Mouse (Mus musculus): ENCODE measurements around the gene Cox19.
"Not testable (repeated sequence)": the region's sequence is repeated elsewhere in the genome, so short reads cannot be mapped to it uniquely, and the experiment has no call there.

Cox19 gene

DNA sequence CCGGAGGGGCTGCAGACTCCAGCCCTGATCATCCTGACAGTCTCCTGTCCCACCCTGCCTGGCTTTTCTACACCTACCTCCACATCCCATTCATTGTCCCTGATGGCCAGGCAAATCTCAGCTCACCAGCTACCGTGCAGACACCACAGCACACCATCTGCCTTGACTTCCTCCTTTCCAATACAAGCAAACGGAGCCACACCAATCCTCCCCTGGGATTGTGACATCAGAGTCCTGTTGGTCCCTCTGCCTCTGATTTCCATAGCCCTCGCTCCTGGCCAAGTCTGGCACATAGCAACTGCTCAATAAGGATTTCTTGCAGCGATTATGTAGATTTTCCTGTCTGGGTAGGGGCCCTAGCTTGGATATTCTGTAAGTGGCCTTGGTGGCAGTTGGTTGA, at the start of gene Cox19:
Gene Cox19, minus strand, starts transcription at position 285 of the 400 bp plus-strand sequence.
- DNase-seq: no peak

DNA sequence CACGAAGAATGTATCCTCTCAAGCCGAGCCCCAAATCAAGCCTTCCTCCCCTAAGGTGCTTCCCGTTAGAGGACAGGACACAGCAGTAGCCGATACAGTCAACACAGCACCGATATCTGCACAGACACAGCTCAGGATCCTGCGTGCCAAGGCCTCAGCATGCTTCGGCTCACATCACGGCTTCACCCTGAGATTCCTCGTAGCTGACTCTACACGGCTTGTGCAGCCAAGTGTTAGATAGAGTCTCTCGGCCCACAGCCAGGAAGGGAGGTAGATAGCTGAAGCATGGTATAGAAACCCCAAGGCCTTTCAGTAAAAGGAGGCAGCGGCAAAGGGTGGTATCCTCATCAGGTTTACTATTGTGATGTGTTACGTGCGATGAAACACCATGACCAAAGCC, 48.8 kb upstream of the Cox19 start:
- no peak for DNase-seq

DNA sequence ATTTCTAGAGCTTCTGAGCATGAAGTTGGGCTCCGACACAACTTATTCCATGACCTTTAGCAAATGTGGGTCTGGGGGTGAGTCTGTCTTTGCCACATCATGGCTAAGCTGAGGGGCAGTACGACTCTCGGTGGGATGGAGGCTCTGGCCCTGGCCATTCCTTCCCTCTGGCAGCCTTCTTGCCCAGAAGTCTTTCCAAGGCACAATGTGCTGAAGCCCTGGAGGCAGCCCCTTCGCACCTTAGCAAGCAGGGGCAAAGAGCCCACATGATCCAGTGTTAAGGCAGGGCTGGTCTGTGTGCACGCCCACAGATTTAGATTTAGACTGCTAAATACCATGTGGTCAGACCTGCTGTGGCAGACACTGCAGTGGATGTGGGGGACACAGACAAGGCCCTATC, 47.6 kb upstream of the Cox19 start:
- DNase-seq: no peak

GRCm38 (mm10) chr5:139397959-139398753, 46.9 kb upstream of the Cox19 start:
- DNase-seq: peak; percentile 94

DNA sequence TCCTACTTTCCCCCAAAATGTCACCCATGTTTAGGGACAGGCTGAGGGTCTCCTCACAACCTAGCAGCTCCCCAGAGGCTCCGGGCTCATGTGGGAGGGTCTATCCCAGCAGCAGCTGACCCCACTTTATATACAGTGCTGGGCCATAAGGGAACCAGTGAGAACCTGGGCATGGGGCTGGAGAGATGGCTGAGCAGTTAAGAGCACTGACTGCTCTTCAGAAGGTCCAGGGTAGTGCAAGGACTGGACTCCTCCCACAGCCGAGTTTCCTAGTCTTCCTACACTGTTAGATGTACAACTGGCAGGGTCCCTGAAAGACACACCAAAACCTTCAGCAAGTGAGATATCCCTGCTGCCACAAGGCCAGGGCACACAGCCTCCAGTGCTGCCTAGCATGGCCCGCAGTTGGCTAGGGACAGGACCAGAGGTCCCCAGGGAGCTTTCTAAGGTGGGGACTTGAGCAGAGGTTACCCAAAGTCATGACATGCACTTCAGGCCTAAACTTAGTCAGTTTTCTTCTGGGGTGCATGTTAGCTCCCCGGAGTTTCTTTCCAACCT, 46.2 kb upstream of the Cox19 start:
- no peak for DNase-seq

DNA sequence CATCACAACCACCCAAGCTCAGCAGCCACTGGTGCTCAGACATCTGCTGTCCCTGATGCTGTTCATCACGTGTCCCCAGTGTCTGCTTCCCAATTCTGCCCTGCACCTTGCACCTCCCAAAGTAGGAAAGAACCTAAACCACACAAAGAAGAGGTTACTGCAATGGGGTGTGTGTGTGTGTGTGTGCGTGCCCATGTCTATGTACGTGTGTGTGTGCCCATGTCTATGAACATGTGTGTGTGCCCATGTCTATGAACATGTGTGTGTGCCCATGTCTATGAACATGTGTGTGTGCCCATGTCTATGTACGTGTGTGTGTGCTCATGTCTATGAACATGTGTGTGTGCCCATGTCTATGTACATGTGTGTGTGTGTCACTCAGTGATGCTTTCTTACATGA, 44.3 kb upstream of the Cox19 start:
- no peak for DNase-seq

- DNase-seq: no peak
Measured at GRCm38 (mm10) chr5:139394399-139394798, 43.2 kb upstream of the Cox19 start.

DNA sequence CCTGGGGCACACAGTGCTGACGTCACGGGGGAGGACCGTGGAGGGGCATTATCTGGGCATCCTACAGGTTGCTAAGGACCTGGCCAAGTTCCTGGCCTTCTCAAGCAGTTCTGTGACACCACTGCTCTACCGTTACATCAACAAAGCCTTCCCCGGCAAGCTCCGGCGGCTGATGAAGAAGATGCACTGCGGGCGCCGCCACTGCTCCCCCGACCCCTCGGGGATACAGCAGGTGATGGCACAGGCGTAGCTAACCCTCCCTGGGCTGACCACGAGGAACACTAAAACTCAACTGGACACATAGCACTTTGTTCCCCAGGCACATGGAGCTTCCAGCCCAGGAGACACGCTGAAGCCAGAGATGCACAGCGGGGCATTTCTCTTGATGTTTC, 42.0 kb upstream of the Cox19 start:
- no peak for DNase-seq

DNA sequence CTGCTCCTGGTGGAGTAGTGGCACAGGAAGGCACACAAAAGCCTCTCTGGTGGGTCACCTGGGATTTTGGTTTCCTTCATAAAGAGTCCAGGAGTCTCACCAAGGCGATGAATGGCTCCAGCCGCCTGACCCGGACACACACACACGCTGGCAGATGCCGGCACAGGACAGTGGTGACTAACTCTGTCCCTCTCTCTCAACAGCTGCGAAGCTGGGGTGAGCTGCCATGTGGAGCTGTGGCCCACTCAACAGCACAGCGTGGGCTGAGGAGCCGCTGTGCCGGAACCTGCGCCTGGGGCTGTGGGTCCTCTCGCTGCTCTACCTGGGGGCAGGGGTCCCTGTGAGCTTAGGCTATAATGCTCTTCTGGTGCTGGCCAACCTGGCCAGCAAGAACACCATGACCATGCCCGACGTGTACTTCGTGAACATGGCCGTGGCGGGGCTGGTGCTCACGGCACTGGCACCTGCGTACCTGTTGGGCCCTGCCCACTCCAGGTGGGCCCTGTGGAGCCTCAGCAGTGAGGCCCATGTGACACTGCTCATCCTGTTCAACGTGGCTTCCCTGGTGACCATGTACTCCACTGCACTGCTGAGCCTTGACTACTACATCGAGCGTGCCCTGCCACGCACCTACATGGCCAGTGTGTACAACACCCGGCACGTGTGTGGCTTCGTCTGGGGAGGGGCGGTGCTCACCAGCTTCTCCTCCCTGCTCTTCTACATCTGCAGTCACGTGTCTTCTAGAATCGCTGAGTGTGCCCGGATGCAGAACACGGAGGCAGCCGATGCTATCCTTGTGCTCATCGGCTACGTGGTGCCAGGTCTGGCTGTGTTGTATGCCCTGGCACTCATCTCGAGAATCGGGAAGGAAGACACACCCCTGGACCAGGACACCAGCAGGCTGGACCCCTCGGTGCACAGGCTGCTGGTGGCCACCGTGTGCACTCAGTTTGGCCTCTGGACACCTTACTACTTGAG, 41.3 kb upstream of the Cox19 start:
- DNase-seq: no peak

GRCm38 (mm10) chr5:139391309-139391990, 40.2 kb upstream of the Cox19 start:
- peak; percentile 47 for DNase-seq

- not testable (repeated sequence) for DNase-seq
Measured at GRCm38 (mm10) chr5:139390324-139391119, 39.3 kb upstream of the Cox19 start.

DNA sequence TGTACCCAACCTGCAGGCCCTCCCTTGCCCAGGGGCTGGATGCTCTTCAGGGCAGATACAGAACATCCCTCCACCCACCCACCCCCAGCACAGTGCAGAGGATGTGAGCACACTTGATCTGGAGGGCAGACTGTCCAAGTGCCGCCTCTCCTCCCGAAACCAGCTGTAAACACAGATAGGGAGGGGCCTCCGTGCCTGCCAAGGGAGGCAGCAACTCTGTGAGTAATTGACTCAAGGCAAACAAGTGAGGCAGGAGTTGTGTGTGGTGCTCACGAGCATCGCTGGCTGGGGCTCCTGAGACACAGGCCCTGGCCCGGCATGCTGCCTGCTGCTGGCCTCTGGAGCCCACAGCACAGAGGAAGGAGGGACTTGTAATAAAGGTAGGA, 38.5 kb upstream of the Cox19 start:
- peak; percentile 64 for DNase-seq

DNA sequence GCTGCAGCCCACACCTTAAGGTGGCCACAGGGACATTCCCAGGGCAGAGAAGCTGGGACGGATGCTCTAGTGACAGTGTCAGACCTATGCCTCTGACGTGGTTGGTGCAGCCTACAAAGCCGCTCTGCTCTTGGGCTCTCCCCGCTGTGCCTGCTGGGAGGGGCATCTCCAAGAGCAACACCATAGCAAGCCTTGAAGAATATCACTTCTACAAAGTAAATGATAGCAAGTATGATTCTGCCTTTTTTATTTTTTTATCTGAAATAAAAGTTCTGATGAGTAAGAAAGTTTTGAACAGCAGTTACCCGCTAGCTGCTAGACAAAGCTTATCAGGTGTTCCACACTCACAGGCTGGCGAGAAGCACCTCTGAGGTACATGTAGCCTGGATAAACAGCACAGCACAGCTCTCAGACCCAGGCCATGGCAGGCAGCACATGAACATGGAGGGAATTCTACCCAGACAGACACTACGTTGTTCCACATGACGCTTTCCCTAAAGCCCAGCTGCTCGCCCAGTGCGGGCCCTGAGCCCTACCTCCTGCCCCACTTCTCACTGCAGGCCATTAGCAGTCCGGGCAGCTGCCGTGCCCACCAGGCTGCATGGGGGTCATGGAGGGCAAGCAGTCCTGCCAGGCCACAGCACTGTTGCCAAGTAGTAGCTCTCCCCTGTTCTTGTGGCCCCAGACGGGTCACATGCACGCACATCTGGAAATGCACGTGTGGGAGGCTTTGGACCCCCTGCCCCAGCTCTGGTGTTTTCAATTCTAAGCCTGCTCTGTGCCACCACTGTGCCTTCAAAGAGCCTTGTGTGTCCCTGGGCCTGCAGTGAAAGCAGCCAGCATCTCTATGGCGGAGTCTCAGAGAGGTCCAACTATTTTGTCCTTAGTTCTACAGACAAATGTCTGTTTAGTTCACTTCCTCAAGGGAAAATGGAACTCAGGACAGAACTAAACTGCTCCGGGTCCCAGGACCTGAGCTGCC, 37.8 kb upstream of the Cox19 start:
- peak; percentile 8 for DNase-seq

- peak; percentile 59 for DNase-seq
Measured at GRCm38 (mm10) chr5:139388195-139388570, 37.0 kb upstream of the Cox19 start.

DNA sequence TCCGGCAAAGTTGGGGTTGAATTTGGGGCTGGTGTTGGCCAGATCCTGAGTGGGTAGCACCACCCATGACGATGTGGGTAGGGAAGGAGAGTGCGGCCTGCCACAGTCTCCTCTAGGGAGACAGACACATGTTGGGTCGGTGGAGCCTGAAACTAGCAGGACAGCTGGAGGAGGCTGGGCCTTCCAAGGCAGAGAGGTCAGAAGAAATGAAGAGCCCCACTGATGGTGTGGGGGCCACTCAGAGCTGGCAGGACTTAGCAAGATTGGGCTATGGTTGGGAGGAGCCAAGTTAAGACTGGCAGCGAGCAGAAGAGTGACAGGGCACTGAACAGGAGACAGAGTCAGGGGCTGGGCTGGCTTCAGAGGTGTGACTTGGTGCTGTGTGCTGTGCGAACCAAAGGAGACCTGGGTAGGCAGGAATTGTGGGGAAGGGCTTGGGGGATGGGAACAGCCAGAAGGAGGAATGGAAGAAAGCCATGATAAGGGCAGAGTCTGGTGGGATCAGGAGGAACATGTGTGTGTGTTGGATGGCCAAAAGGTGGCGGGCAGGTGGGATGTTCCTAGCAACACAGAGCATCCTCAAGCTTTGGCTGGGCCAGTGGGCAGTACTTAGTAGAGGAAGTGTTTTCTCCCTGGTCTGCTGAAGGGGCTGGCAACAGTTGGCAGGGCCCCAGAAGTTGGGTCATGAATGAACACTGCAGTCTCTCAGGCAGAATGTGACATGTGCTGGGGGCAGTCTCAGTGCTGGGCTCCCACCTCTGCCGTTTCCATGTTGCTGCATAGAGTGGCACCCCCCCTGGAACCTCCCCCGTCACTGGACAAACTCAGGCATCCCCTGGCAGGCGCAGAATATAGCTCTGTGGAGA, 36.3 kb upstream of the Cox19 start:
- peak; percentile 52 for DNase-seq

DNA sequence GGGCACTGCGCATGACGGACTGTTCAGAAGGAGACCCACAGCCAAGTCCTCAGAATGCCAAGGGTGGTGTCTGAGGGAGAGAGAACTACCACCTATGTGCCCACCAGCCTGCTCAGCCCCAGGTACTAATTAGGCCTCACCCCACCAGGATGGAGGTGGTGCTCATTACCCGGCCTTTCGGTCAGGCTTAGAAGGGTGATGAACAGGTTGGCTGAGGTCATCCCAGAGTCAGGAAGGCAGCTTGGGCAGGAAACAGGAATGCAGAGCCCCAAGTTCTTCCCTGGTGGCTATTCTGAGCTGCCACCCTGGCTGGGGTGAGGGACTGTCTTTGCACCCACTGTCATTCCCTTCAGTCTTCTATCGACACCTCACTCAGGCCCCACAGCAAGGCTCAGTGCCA, 34.8 kb upstream of the Cox19 start:
- no peak for DNase-seq

DNA sequence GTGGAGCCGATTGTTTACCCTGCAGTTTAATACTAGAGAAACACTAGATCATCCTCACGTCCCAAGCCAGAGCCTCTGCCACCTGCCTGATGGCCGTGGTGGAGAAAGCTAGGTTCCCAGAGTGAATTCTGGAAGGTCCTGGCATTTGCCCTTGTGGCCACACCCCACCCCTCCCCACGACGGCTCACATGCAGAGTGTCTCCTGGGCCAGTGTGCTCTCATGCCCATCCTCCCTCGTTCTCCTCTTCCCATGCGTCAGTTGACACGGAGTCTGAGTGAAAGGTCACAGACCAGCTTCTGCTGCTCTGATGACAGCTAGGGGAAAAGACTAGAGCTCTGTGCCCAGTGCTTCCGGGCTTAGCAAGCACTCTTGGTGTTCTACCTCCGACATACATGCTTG, 33.3 kb upstream of the Cox19 start:
- peak; percentile 69 for DNase-seq

DNA sequence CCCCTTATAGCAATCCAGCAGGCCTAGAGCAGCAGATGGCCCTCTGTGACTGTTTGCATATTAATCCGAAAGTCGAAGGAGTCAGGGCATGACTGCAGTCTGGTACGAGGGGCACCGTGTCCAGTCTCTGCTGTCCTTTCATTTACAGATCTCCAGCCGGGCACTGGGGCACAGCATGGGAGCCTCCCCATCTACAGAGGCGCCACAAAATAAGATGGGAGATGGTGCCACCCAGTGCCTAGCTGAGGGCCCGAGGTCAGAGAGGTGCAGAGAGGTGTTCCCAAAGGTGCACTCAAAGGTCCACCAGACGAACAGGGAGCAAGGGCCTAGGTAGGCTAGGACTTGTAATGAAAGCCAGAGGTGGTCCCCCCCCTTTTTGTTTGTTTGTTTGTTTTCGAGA, 32.0 kb upstream of the Cox19 start:
- DNase-seq: no peak

GRCm38 (mm10) chr5:139382760-139383159, 31.5 kb upstream of the Cox19 start:
- peak; percentile 66 for DNase-seq

Data from kidney, postnatal 14 days (tissue).